Mouse (Mus musculus) kidney, embryonic 16.5 days (tissue): ENCODE data around the gene Rpl7a. TPM values are rescaled to one million over a fixed set of nuclear protein-coding genes. Genes with fewer than 3 reads are reported as not detected.

Source experiments
- ATAC-seq: fragments of 200-750 bp; cut with Nextera tagmentation; 2 replicates; pipeline ENCODE4 v1.8.0; 2017; ENCODE audit warnings: moderate TSS enrichment; ENCODE audit not compliant: low FRiP score, low TSS enrichment
- H3K27ac ChIP-seq: fragments of 300-500 bp; sonication (generic); 2 replicates; pipeline ENCODE4 v1.5.1; 2014; ENCODE audit warnings: low read length
- H3K27me3 ChIP-seq: fragments of 300-500 bp; sonication (generic); 2 replicates; pipeline ENCODE4 v1.6.1; 2014; ENCODE audit warnings: low read length, control low read depth, mixed read lengths; ENCODE audit not compliant: insufficient read depth
- H3K36me3 ChIP-seq: fragments of 300-500 bp; sonication (generic); 2 replicates; pipeline ENCODE4 v1.6.1; 2014; ENCODE audit warnings: low read length, control low read depth, mixed read lengths; ENCODE audit not compliant: insufficient read depth
- H3K4me1 ChIP-seq: fragments of 300-500 bp; sonication (generic); 2 replicates; pipeline ENCODE4 v1.6.1; 2014; ENCODE audit warnings: low read length, control low read depth, mixed read lengths; ENCODE audit not compliant: insufficient read depth
- H3K4me2 ChIP-seq: fragments of 300-500 bp; sonication (generic); replicated peaks from 2 replicates; pipeline ENCODE4 v1.6.1; 2014; ENCODE audit warnings: low read depth, low read length
- H3K4me3 ChIP-seq: fragments of 300-500 bp; sonication (generic); 2 replicates; pipeline ENCODE4 v1.5.1; 2014; ENCODE audit warnings: mild to moderate bottlenecking, low read length
- H3K9ac ChIP-seq: fragments of 300-500 bp; sonication (generic); replicated peaks from 2 replicates; pipeline ENCODE4 v1.6.1; 2014; ENCODE audit warnings: low read length
- H3K9me3 ChIP-seq: fragments of 300-500 bp; sonication (generic); 2 replicates; pipeline ENCODE4 v1.6.1; 2016; ENCODE audit warnings: low read length, control low read depth
- WGBS: fragments of 180-500 bp; shearing (Covaris S2); extraction: QIAGEN DNeasy Blood & Tissue Kit; methylation state at CpG from one replicate; pipeline ENCODE4 v1.1.7; 2014; 5-methylcytosine and 5-hydroxymethylcytosine counted together
- polyA plus RNA-seq: library from polyadenylated mRNA; unstranded; fragments of >200 nt; fragmentation: Nextera tagmentation; extraction: Ambion mirVana; gene quantifications from 2 replicates; pipeline ENCODE4 v1.2.1, GENCODE M21; 2015

The Rpl7a gene
- polyA plus RNA-seq, 1 experiment from 2014 or later = 624 TPM

DNA sequence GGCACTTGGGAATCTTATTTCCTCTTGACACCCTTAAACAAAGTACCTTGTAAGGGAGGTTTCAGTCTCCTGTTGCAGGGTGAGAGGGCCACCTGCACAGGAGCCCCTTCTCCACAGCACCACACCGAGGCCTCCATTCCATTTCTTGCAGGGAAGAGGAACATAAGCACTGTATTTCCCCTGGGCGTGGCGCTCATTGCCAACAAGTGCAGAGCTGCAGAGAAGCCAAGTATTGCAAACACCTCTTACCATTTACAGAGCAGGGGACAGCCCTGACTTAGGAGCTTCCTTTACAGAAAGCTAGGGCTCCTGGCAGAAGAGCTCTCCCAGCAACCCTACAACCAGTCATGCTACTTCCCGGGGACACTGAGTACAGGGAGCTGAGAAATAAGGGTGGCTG lies 41.6 kb downstream of the Rpl7a start:
- Histone ChIP-seq H3K4me1 (no peaks in the 10 kb centered on the region), H3K27me3 (no peaks in the 10 kb centered on the region), H3K9ac (no peak overlapping the region), H3K4me3 (no peak overlapping the region), H3K4me2 (no peak overlapping the region), H3K27ac (no peak overlapping the region), H3K36me3 (peaks cover 52% of the 10 kb centered on the region), H3K9me3 (no peaks in the 10 kb centered on the region)
- no peak for ATAC-seq
- WGBS = 96% methylated on average over 4 of the region's 4 CpGs

- WGBS = 77% methylated on average over 8 of the region's 8 CpGs
- no peak overlapping the region for H3K4me3 ChIP-seq
- no peak overlapping the region for H3K27ac ChIP-seq
- no peaks in the 10 kb centered on the region for H3K27me3 ChIP-seq
- H3K9ac ChIP-seq = no peak overlapping the region
- H3K9me3 ChIP-seq = no peaks in the 10 kb centered on the region
- no peak for ATAC-seq
- H3K36me3 ChIP-seq = peaks cover 59% of the 10 kb centered on the region
- H3K4me1 ChIP-seq = no peaks in the 10 kb centered on the region
- H3K4me2 ChIP-seq = no peak overlapping the region
Measured at GRCm38 (mm10) chr2:26952866-26953265, 42.3 kb downstream of the Rpl7a start.

DNA sequence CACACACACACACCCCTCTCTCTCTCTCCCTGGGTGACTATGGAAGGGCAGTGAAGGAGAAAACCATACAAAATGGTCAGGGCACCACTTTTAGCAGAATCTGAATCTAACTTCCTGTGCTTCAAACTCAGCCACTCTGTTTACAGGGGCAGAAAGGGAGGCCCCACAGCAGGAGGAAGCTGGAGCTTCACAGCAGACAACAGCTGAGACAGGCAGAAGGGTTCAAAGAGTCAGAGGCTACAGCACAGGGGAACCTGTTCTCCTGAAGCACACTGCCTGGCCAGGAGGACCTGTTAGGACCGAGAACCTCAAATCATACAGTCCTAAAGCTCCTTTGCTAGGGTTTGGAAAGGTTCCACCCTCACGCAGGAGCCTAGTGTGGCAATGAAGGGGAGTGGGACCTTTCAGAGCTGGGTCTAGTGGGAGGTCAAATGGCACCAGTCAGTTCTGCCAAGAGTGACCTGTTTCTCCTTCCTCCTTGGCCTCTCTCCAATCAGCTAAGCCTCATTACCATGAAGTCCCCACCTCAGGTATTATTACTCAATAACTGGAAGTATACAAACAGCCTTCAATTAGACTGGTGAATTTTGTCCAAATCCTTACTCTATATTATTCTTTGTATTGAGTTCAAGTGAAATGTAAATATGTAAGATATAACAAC lies 44.3 kb downstream of the Rpl7a start:
- Histone ChIP-seq H3K4me2 (no peak overlapping the region), H3K36me3 (peaks cover 73% of the 10 kb centered on the region), H3K4me1 (no peaks in the 10 kb centered on the region), H3K27ac (no peak overlapping the region), H3K9me3 (no peaks in the 10 kb centered on the region), H3K9ac (no peak overlapping the region), H3K4me3 (no peak overlapping the region), H3K27me3 (no peaks in the 10 kb centered on the region)
- whole genome bisulfite sequencing = 85% methylated on average over 2 of the region's 2 CpGs
- ATAC-seq = no peak

- no peaks in the 10 kb centered on the region for H3K9me3 ChIP-seq
- no peak overlapping the region for H3K4me2 ChIP-seq
- 93% methylated on average over 12 of the region's 12 CpGs for WGBS
- H3K4me1 ChIP-seq = no peaks in the 10 kb centered on the region
- no peak overlapping the region for H3K4me3 ChIP-seq
- no peak overlapping the region for H3K27ac ChIP-seq
- no peak for ATAC-seq
- no peaks in the 10 kb centered on the region for H3K27me3 ChIP-seq
- no peak overlapping the region for H3K9ac ChIP-seq
- H3K36me3 ChIP-seq = peaks cover 74% of the 10 kb centered on the region
Measured at GRCm38 (mm10) chr2:26956811-26957487, 46.4 kb downstream of the Rpl7a start.

DNA sequence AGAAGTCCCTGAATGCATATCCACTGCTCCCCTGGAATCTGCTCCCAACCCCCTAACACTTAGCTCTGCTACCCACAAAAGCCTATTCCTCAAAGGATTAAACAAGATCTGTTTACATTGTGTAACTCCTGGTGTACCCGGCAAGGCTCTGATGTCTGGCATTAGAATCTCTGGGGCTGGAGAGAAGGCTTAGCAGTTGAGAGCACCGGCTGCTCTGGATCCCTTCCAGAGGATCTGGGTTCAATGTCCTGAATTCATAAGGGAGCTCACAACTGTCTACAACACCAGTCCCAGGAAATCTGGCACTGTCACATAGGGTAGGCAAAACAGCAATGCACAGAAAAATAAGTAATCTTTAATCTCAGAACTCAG lies 46.9 kb downstream of the Rpl7a start:
- Histone ChIP-seq H3K9ac (no peak overlapping the region), H3K4me1 (no peaks in the 10 kb centered on the region), H3K4me2 (no peak overlapping the region), H3K27me3 (no peaks in the 10 kb centered on the region), H3K27ac (no peak overlapping the region), H3K36me3 (peaks cover 73% of the 10 kb centered on the region), H3K9me3 (no peaks in the 10 kb centered on the region), H3K4me3 (no peak overlapping the region)
- 94% methylated on average over 2 of the region's 2 CpGs for WGBS
- ATAC-seq = no peak

GRCm38 (mm10) chr2:26960756-26961155 lies 50.2 kb downstream of the Rpl7a start:
- H3K36me3 ChIP-seq = peaks cover 46% of the 10 kb centered on the region
- no peaks in the 10 kb centered on the region for H3K27me3 ChIP-seq
- no peak for ATAC-seq

More at GRCm38 (mm10) chr2:26960756-26961155, 50.2 kb downstream of the Rpl7a start:
- Histone ChIP-seq H3K4me3 (no peak overlapping the region), H3K4me1 (peaks cover 14% of the 10 kb centered on the region), H3K27ac (no peak overlapping the region), H3K9ac (no peak overlapping the region), H3K9me3 (no peaks in the 10 kb centered on the region), H3K4me2 (no peak overlapping the region)
- WGBS = 64% methylated on average over 4 of the region's 4 CpGs

Other genes with a start within 250 kb of the Rpl7a start
- gene Lcn4, start 239.5 kb upstream of the Rpl7a start, polyA plus RNA-seq = not detected in 2 replicates
- not detected in 2 replicates for gene Abo, start 45.8 kb upstream of the Rpl7a start, polyA plus RNA-seq
- 34.2 and 34.7 TPM in 2 replicates for gene Surf6, start 7.9 kb upstream of the Rpl7a start, polyA plus RNA-seq
- gene Med22, start 87 bp upstream of the Rpl7a start, polyA plus RNA-seq = 62.6 and 62.9 TPM in 2 replicates
- 46.6 and 52.2 TPM in 2 replicates for gene Surf2, start 5.6 kb downstream of the Rpl7a start, polyA plus RNA-seq
- gene Surf1, start 5.8 kb downstream of the Rpl7a start, polyA plus RNA-seq = 61.0 and 63.9 TPM in 2 replicates
- gene Surf4, start 23.2 kb downstream of the Rpl7a start, polyA plus RNA-seq = 240 and 248 TPM in 2 replicates
- 0.07 and 0.10 TPM in 2 replicates for gene Stkld1, start 23.3 kb downstream of the Rpl7a start, polyA plus RNA-seq
- gene Rexo4, start 53.6 kb downstream of the Rpl7a start, polyA plus RNA-seq = 51.6 and 52.6 TPM in 2 replicates
- not detected in 2 replicates for gene Adamts13, start 62.7 kb downstream of the Rpl7a start, polyA plus RNA-seq
- 70.2 and 70.3 TPM in 2 replicates for gene Cacfd1, start 99.2 kb downstream of the Rpl7a start, polyA plus RNA-seq
- gene Slc2a6, start 117.2 kb downstream of the Rpl7a start, polyA plus RNA-seq = 0.33 and 0.84 TPM in 2 replicates
- gene Mymk, start 161.4 kb downstream of the Rpl7a start, polyA plus RNA-seq = 1.5 and 1.6 TPM in 2 replicates
- 1.6 and 2.0 TPM in 2 replicates for gene Adamtsl2, start 168.6 kb downstream of the Rpl7a start, polyA plus RNA-seq
- gene Fam163b, start 231.7 kb downstream of the Rpl7a start, polyA plus RNA-seq = 0.08 and 0.14 TPM in 2 replicates